Mouse (Mus musculus) lung, postnatal 10 days (tissue): Measurements from ENCODE around the gene Scml4.

ENCODE experiments used
- DNase-seq: peaks from one replicate; pipeline ENCODE4 v3.0.0; 2021

Gene Scml4

DNA sequence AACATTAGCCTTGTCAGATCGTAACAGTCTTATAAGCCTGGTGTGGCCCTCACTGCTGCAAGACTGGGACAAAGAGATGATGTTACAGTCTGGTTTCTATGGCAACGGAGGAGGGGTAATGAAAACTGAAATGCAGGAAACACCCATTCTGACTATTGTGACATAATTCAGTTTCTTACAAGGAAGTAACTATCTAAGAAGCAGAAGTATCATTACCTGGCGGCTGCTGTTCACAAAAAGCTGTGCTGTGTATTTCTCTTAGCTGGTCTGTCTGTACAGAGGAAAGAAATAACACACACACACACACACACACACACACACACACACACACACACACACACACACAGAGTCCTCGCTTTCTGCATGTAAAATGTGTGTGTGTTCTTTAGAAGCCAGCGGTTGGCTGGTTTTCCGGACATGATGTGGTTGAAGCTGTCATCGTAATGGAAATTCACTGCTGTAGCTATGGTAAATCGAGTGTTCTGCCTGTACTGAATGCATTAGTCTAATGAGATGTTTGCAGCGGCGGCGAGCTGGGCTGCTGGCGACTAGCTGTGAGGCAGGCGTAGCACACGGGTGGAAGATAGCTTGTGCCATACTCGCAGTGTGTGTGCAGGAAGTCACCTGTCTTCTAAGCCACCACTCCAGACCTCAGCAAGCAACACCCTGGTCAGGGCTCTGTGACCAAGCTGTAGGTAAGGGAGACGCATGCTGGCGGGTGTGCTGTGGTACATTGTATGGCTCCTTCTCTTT is at the start of gene Scml4:
Scml4 (plus strand) TSS at position 212 of the 753 bp plus-strand sequence.
- peak; percentile 64 for DNase-seq

DNA sequence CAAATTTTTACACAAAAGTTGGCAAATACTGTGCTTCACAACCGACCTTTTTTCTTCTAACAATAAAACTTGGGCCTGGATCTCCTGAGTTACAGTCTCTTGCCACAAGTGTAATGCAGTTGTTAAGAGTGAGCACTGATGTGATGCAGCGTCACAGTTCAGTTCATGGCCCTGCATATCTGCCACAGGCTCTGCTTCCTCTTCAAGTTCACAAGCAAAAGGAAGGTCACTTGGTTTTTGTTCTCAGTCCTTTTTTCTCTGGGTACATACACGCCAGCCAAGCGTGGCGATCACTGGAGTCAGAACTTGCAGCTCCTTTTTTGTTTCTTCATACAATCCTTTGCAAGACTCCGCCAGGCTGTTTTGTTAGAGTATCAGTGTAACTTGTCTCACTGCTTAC is 34.2 kb upstream of the Scml4 start:
- no peak for DNase-seq

DNA sequence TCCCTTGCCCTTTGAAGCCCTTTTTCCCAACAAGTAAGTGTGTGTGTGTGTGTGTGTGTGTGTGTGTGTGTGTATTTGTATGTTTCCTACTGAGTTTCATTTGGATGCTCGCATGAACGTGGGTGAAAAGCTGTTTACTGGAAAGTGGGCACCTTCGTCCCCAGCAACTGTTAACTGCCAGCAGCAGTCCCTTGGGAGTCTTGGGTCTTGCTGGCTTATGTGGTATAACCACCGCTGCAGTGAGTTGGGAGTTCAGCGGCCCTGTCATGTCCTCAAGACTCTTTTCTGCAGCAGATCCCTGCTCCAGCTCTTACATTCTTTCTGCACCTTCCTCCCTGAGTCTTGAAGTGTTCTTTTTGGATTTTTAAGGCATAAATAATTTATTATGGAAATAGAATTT is 33.0 kb upstream of the Scml4 start:
- DNase-seq, result no peak

DNA sequence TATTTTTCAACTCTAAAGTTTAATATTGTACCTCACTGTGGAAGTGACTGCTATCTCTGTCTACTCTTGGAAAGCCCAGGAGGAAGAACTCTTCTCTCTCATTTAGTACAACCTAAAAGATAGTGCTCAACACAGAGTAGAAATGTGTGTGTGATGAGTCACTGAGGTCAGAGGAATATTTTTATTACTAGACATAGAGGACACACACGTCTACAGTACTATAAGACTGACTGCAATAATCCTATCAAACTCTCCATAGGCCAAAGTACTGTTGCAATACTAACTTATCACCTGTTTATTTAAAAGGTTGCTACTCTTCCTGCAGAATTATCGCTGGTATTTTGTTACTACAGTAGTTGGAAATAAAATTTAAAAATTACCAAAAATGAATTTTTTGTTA is 30.2 kb upstream of the Scml4 start:
- DNase-seq, result no peak

DNA sequence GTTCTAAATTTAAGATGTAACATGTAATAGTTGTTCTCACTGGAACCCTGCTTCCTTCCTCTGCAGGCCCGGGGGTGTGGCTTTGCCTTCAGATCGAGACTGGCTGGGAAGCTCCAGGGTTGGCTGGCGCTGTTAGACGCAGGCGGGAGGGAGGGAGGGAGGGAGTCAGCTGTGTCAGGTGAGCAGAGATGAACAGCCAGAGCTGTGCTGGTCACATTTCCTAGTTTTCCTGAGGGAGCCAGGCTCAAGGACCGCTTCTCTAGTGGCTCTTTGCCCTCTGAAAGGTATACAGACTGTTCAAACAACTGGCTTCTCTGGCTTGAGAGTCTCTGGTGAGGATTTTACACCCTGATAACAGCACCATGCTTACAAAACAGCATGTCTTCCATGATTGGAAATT is 29.8 kb upstream of the Scml4 start:
- DNase-seq, result peak; percentile 53

DNA sequence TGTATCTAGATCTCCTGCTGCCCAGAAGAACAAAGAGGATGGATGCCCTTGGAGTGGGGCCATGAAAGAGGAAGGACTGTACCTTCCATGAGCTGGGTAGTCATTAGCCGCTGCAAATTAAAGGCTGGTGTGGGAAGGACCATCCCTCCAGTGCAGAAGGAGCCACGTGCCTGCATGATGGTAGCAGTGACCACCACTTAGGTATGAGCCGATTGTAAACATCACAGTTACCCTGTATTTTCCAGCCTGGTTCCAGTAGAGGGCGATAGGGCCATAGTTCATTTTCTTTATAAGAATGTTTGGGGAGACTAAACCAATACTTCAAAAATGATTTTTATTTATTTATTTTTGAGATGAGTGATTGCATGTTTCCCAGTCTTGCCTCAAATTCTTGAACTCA is 27.5 kb upstream of the Scml4 start:
- DNase-seq, result peak; percentile 46

DNA sequence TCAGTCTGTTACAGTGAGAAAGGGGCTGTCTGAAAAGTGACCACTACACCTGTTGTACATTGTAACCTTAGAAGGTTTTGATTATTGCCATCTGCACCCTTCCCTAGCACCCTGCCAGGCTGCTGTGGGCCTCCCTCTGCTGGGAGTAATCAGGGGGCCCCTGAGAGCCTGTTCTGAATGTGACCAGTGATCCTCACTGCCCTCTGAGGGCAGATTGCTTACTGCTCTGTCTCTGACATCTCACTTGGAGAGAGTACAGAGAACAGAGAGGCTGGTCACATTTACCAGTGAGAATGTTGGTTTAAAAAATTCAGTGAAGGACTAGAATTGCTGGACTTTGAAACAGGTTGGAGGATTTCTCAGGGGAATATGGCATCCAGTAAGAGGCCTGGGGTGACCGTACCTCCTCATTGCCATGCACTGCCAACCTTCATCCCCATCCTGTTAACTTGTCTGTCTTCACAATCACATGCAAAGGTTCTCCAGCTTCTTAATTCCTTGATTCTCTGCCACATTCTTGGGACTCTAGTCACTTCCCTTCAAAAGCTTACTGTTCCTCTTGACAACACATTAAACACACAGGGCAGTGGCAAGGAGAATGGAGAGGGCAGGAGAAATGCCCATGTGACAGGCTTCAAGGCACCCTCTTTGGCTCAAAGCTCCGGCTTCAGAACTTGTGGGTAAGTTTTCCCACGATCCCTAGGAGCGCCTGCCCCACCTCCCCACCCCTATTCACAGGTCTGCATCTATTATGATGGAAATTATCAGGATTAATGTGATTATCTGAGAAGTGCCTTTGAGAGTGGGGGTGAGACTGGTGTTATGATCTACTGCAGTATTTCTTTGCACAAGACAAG is 26.1 kb upstream of the Scml4 start:
- peak; percentile 43 for DNase-seq

DNA sequence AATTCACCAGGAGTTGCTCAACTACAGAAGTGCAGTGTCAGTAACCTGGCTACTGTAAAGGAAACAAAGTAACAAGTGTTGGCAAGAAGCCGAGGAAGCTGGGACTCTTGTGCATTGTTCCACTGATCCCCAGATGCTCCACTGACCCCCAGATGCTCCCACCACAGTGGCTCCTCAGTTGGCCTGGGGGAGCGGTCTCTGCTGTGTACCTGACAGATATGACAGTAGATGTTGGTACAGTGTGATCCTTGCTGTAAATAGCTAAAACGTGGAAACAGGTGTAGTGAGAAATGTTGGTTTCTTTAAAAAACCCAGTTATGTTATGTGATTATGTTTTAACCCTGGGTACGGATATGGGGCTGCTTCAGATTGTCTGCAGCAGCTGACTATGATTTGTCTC is 22.1 kb upstream of the Scml4 start:
- DNase-seq, result no peak

DNA sequence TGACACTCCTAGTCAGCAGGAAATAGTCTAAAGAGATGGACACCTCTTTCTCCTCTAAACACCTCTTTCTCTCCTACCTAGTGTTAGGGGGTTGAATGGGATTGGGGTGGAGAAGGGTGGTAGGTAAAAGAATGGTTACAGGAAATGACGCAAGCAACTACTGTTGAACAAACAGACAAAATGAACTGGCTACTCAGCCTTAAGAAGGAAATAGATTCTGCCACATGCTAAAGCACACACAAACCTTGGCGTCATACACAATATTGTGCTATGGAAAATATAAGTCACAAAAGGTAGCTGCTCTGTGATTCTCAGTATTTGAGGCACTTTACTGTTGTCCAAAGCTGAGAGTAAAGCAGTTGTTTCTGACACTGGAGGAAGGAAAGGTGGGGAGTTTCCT is 21.4 kb upstream of the Scml4 start:
- DNase-seq, result no peak

DNA sequence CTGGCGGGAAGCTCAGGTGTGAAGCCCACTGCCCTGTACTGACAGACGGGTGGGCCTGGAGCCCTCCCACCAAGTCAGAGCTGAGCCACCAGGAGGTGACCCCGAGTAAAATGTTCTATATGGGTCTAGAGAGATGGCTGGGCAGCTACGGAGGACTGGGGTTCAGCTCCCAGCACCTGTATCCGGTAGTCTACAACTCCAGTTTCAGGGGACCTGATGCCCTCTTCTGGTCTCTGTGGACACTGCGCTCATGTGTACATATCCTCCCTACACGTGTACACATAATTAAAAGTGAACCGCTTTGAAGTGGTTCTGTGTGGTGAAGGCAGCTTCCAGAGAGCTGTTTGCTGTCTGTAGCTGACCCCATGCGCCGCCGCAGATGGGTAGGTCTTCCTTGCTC is 20.1 kb upstream of the Scml4 start:
- no peak for DNase-seq

DNA sequence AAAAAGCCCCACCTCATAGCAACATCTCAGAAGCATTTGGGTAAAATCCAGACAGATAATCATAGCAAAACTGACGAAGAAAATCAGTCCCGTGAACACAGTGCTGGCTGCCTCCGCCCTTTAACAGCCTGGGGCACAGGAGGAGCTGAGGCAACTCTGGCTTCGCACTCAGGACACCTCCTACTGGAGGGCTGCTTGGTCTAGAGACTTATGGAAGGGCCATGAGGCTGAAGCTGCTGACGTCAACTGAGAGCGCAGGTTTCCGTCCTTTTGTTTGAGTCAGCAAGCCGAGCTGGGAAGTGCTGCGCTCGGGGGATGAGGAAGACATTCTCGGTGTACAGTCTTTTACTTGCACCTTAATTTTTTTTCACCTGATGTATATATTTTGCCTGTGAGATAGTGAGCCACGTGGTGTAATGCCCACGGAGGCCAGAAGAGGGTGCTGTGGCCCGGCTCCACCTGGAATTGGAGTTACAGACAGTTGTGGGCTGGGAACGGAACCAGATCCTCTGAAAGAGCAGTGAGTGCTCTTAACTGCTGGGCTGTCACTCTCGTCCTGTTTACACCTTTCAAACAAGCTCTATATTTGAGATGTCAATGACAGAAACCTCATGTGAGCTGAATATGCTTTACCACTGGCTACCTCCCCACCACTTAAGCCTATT is 18.5 kb upstream of the Scml4 start:
- DNase-seq, result no peak

DNA sequence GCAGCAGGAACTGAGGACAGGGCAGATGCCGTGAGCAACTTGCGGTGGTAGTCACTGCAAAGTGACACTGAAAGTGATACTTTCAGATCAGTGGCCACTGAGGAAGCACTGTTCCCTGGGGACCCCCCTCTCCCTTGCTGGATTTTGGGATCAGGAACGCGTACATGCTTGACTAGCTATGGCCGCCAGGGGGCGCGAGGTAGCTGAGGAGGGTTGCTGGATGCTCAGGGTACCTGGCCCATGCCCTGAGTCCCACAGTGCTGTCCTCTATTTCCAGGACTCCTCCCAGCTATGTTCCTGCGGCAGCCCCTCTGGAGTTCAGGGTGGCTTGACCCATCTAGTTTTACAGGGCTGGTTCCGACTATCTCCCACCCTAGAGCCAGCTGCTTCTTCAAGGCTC is 17.8 kb upstream of the Scml4 start:
- peak; percentile 85 for DNase-seq

DNA sequence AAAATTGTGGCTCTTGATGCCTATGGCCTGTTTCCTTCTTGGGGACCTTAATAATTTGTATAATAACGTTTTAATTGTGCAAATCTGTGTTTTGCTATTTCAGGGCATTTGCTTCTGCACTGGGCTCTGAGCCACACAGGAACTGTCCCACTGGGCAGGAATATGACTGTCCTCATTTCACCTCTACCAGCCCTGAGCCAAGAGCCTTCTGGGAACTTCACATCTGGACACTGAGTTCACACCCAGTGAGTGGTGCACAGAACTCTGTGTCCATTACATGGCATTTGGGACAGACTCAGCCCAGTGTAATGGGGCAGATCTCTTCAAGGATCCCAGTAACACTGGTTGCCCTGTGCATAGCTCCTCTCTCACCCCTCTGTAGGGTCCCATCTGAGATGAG is 16.8 kb upstream of the Scml4 start:
- no peak for DNase-seq

DNA sequence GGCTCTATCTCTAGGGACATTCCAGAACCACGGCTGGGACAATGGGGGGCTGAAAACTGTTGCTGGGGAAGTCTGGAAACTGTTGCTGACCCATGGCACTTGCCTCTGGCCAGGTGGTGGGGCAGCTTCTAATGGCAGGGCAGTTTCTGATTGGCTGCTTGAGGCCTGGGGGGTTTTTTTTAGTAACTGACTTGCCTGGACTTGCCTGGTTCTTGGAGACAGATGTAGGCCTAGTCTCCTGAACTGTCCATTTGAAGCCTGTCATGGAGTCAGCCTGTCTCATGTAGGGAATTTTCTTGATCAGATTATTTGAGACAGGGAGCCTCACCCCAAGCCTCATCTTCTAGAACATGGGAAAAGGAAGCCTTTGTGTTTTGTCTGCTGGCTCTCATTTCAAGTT is 14.7 kb upstream of the Scml4 start:
- no peak for DNase-seq

DNA sequence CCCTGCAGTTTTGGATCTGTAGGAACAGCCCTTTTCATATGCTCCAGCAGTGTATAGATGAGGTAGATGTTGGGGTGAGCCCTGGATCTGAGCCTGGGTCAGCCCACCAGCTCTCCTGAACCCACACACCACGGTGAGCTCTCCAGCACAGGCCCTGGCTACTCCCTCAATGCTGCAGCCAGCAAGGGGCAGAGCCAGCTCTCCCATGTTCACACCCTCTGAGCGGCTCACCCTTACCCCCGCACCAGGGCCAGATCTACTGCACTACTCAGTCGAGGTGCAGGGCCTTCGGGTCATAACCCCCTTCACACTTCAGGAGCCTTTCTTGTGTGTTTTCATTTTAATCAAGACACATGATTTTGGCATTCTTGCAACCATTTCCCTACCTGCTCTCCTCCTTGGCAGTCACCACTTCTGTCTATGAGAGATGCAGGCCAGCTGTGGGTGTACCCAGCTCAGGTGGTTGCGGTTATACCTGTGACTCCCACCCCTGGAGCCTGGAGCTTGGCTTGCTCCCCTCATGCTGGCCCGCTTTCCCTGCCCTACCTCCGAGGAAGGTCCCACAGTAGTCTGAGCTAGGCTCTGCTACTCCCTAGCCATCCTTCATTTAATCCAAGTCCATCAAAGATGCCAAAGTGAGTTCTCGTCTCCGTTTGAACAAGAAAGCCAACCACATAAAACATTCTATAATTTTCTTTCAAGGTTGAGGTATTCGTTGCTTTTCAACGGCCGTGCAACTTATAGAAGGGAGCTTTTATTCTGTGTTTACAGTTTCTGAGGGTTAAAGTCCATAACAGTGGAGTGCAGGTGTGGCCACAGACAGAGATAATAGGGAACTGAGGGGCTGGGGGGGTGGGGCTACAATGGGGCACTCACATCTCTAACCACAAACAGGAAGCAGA is 11.7 kb upstream of the Scml4 start:
- no peak for DNase-seq

DNA sequence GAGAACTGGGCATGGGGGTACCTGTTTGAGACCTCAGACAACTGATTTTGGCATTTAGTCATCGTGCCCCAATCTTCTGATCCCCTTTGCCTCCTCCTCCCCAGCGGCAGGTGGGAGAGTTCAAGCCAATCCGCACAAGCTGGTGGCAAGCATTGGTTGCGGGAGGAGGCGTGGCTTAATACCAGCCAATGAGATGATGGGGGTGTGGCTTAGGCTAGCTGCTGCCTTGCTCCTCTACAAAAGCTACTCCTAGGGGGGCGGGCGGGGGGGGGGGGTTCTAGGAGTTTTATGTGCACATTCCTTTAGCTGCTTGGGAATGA is 11.1 kb upstream of the Scml4 start:
- peak; percentile 35 for DNase-seq

DNA sequence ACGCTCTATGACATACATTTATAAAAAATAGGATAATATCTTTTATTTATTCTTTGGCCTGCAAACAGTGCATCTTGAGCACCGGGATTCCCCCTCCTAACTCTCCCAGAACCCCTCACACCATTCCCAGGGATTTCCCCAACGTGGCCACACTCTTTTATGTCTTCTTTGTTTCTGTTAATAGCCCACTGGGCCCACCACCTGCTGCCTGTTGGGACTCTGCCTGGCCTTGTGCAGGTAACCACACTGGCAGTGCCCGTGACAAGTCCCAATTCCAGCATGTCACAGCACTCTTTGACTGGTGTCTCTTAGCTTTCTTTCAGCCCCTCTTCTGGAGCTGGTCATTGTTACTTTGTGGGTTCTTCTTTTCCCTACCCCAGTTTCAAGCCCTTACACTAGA is 5.3 kb upstream of the Scml4 start:
- no peak for DNase-seq

DNA sequence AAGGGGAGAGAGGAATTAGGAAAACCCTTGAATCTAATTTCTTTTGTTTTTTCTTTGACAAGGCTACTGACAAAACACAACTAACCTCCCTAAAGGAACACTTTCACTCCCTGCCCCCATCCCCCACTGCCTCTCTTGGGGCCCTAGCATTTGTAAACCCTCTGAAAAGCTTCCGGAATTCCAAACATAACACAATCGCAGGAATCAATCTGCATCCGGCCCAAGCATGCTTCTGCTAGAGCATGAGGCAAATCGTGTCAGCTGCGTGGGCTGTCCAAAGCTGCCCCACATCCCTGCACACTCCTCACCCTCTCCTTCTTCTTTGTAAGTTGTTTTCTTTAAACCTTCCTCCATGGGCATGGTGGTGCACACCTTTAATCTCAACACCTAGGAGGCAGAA is 4.9 kb upstream of the Scml4 start:
- peak; percentile 72 for DNase-seq

DNA sequence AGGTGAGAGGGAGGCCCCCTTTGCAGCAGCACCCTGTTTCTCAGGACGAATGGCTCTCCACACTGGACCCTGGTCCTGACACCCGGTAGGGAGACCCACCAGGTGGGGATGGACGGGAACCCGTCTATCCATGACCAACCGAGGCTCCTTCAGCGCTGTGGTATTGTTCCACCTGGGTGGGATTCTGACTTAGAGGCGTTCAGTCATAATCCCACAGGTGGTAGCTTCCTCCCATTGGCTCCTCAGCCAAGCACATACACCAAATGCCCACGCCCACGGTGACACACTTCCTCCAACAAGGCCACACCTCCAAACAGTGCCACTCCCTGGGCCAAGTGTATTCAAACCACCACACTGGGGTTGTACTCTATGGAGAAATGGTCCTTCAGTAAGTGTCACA is 3.6 kb upstream of the Scml4 start:
- no peak for DNase-seq

DNA sequence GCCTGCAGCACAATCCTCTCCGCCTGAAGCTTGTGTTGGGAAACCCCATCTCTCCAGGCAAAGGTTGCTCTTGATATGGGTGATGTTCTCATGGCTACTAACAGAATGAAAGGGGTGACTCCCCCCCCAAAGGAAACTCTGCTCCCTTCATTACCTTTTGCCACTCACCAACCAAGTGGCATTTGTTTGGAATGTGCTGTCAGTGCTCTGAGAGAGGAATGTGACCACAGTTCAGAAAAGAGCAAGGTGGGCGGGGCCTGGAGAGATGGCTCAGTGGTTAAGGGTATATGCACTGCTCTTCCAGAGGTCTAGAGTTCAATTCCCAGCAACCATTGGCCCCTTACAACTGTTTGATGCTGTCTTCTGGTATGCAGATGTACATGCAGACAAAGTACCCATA is 3.1 kb upstream of the Scml4 start:
- DNase-seq, result no peak

DNA sequence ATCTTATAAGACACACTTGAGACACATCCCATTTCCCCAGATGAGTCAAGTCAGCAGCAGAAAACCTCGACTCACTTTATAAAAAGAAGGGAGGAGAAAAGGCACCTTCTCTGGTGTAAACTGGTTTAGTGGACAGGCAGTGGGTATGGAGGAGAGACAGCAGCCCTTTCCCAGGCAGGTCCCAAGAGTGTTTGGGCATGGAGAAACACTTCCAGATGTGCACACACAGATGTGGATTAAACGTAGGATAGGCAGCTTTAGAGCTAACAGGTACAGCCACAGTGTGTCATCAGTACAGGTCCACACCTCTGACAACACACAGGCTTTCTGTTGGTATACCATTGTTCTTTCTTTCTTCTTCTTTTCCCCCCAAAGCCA is 400 bp upstream of the Scml4 start:
- no peak for DNase-seq

DNA sequence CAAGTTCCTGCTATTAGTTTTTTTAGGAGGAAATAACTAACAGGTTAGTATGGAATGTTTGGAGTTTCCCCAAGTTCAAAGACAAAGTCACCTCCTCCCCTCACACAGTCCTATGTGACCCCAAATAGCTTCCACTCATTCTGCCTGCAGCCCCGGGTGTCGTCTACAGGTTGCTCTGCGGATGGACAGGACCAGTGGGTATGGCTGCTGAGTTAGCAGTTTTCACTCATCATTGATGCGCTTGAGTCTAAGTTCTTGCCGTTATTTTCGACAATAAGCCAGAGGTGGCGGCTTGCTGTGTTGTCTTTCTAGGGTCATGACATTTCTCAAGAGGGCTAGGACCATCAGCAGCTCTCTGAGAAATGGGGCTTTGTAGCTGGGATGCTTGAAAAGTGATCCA is 1.3 kb downstream of the Scml4 start:
- DNase-seq, result no peak

DNA sequence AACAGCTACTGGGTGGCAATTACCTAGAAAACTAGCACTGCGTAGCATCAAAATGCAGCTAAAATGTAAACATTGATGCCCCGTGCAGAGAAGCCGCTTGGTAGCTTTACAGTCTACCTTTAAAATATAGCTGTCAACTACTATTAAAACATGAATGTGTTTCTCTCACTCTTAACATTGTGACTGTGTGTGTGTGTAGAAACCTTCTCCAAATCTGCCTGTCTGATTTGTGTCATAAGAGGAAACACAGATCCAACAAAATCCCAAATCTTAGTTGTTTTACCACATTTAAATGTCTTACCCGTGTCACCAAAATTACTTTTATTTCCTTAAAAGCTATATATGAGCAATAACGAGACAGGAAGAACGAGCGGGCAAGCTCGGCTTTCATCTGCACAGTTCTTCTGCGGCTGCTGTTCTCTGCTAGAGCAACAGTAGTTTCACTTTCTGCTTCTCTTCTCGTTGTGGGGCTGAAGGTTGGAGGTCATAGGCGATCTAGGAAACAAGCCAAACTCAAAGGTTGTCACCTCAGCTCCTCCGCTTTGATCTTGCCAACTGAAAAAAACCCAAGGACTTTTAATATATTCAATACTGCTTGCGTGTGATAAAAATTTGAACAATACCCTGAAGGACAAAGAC is 2.1 kb downstream of the Scml4 start:
- DNase-seq, result peak; percentile 58
